Mouse (Mus musculus) heart, adult 2 months (tissue): ENCODE measurements at regions not wholly inside any gene's neighbourhood (a gene's known extent, or its start where the extent isn't known, plus 50 kb on each side); places are given as distances from the start of the nearest gene placed in this dataset.

Experiments
- CTCF ChIP-seq: fragments of 200-600 bp; IDR thresholded peaks from 2 replicates; pipeline ENCODE4 v1.8.1; 2022; ENCODE audit warnings: antibody characterized with exemption, mild to moderate bottlenecking, moderate library complexity
- POLR2A ChIP-seq: fragments of 200-500 bp; IDR thresholded peaks from 2 replicates; pipeline ENCODE4 v1.6.1; 2011; ENCODE audit warnings: mild to moderate bottlenecking, low read depth, low read length, control low read depth; ENCODE audit not compliant: insufficient read depth

- TF ChIP-seq CTCF = no peak
- no peak for TF ChIP-seq POLR2A
Measured at GRCm38 (mm10) chr13:5551131-5551530, 310.2 kb upstream of the Klf6 start.
